Mouse (Mus musculus) c-Kit-negative CD71-positive TER-119-positive erythroid progenitor cells, embryonic 14.5 days (primary cell): ENCODE data around the gene Med1.
"Not testable (repeated sequence)": the region's sequence is repeated elsewhere in the genome, so short reads cannot be mapped to it uniquely, and the experiment has no call there.

Source experiments
- DNase-seq: peaks from one replicate; pipeline ENCODE4 v3.0.0-alpha.2; 2013; ENCODE audit warnings: low read depth, low spot score

Med1 gene

DNA sequence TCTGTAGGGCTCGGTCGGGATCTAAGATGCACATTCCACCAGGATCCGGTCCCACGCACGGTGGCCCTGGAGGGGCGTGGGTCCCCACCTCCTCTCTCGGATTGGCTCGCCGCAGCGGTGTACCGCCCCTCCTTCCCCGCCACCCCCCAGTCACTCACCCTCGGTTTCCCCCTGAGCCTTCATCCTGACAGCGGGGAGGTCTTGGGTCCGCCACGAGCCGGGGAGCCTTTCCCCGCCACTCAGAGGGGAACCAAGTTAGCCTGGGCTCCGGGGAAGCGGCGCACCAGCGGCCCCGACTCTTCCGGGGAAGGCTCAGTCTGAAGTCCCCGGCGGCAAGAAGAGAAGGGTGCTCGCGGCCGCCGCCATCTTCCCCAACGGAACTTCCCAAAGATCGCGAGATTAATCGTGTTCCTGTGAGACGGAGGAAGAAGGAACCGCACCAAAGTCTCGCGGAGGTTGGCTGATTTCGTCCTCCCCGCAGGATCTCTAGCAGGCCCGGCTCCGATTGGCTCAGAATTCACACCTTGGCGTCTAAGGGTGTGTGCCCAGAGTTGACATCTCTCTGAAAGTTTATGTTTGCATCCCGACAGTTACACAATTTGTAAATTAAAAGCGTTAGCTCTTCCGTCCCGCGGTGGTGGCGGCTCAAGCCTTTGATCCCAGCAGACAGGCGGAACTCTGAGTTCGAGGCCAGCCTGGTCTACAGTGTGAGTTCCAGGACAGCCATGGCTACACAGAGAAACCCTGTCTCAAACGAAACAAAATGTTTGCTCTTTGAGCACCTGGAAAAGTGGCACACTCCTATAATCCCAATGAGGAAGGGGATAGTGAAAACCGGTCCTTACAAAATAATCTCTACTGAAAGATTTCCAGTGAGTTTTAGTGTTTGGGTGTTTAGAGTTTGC is at the start of gene Med1:
Gene Med1, minus strand, starts transcription at position 393 of the 905 bp plus-strand sequence.
- peak; percentile 96 for DNase-seq

DNA sequence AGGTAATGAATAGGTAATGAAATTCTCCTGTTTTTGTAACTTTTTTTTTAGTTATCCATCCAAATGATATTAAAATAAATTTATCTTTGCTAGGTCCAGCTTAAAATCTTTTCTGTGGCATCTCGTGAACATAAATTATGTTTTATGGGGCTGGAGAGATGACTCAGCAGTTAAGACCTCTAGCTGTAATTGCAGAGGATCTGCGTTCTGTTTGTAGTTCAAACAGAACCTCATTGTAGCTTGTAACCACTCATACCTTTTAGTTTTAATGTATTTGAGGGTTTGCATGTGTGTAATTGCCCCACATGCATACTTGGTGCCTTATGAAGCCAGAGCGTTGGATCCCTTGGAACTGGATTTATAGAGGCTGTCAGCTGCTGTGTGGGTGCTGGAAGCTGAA is 45.9 kb upstream of the Med1 start:
- DNase-seq = no peak

DNA sequence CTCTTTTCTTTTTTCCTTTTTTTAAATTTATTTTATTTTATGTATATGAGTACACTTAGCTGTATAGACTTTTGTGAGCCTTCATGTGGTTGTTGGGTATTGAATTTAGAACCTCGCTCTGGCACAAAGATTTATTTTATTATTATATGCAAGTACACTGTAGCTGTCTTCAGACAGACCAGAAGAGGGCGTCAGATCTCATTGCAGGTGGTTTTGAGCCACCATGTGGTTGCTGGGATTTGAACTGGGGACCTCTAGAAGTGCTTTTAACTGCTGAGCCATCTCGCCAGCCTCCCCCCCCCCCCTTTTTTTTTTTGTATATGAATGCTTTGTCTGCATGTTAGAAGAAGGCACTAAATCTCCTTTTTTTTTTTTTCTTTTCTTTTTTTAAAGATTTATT is 45.3 kb upstream of the Med1 start:
- no peak for DNase-seq

DNA sequence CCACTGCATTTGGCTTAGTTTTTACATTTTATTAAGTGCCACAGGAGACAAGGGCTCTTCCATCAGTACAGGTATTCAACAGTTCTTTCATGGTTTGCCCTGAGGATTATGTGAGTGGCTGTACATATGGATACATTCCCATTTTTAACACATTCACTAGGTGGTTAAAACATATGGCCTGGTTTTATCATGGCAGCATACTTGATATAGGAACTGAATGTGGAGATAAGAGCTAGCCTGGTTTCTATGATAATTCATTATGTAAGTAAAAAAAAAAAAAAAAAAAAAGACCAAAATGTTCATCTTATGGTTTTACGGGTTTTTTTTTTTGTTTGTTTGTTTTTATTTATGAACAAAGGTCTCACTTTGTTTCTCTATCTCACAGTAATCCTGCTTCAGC is 33.3 kb upstream of the Med1 start:
- no peak for DNase-seq

DNA sequence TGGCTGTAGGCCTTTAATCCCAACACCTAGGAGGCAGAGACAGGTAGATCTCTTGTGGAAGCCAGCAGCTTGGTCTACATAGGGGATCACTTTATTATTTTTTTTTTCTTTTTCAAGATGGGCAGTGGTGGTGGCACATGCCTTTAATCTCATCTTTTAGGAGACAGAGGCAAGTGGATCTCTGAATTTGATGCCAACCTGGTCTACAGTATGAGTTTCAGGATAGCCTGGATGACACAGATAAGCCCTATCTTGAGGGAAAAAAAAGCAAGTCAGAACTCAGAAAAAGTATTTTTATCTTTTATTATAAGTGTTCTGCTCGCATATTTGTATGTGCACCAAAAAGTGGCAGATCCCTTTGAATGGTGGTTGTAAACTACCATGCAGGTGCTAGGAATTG is 20.2 kb upstream of the Med1 start:
- peak; percentile 29 for DNase-seq

DNA sequence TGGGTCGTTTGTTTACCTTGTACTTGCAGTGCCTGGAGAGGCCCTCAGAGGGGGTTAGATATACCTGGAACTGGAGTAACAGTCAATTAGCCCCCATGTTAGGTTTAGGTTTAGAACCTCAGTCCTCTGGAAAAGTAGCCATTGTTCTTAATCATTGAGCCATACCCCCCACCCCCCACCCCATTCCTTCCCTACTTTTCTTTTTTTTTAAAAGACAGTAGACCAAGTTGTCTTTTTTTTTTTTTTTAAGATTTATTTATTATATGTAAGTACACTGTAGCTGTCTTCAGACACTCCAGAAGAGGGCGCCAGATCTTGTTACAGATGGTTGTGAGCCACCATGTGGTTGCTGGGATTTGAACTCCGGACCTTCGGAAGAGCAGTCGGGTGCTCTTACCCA is 16.6 kb upstream of the Med1 start:
- not testable (repeated sequence) for DNase-seq

DNA sequence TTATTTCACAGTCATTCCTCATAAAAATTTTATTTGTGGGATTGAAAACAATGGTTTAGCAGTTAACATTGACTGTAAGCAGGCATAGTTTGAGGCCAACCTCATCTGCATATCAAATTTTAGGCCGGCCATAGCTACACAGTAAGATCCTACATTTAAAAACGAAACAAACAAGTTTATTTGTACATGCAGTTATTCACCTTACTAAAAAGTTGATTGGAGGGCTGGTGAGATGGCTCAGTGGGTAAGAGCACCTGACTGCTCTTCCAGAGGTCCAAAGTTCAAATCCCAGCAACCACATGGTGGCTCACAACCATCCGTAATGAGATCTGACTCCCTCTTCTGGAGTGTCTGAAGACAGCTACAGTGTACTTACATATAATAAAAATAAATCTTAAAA is 13.2 kb upstream of the Med1 start:
- DNase-seq = not testable (repeated sequence)

DNA sequence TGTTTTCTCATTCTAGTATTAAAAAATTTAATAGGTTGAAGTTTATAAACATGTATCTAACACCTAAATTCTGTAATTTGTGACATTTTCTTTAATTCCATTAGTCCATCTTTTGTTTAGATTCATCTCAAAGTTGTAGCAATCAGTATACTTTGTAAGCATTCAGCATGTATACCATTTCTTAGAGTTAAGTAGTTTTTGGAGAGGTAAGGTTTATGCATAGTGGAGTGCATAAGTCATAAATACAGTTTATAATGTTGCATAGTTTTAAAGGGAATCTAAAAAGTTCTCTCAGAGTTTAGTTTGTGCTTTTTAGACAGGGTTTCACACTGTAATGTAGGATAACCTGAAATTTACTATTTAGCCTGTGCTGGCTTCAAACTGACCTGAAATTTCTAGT is 12.4 kb upstream of the Med1 start:
- no peak for DNase-seq

DNA sequence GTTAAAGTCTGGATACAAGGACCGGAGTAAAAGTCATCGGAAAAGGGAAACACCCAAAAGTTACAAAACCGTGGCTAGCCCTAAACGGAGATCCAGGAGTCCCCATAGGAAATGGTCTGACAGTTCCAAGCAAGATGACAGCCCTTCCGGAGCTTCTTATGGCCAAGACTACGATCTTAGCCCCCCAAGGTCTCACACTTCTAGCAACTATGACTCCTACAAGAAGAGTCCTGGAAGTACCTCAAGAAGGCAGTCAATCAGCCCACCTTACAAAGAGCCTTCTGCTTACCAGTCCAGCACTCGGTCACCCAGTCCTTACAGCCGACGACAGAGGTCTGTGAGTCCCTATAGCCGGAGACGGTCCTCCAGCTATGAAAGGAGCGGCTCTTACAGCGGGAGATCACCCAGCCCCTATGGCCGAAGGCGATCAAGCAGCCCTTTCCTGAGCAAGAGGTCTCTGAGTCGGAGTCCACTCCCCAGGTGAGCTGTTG is 10.9 kb upstream of the Med1 start:
- peak; percentile 56 for DNase-seq

DNA sequence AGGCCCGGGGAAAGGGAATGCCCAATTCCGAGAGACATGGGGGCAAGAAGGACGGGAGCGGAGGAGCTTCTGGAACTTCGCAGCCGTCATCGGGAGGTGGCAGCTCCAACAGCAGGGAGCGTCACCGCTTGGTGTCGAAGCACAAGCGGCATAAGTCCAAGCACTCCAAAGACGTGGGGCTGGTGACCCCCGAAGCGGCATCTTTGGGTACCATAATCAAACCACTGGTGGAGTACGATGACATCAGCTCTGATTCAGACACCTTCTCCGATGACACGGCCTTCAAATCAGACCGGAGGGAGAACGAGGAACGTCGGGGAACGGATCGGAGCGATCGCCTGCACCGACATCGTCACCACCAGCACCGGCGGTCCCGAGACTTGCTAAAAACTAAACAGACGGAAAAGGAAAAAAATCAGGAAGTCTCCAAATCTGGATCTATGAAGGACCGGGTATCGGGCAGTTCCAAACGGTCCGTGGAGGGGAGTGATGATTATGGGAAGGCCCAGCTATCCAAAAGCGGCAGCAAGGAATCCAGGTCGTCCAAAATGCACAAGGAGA is 10.3 kb upstream of the Med1 start:
- DNase-seq = peak; percentile 52

DNA sequence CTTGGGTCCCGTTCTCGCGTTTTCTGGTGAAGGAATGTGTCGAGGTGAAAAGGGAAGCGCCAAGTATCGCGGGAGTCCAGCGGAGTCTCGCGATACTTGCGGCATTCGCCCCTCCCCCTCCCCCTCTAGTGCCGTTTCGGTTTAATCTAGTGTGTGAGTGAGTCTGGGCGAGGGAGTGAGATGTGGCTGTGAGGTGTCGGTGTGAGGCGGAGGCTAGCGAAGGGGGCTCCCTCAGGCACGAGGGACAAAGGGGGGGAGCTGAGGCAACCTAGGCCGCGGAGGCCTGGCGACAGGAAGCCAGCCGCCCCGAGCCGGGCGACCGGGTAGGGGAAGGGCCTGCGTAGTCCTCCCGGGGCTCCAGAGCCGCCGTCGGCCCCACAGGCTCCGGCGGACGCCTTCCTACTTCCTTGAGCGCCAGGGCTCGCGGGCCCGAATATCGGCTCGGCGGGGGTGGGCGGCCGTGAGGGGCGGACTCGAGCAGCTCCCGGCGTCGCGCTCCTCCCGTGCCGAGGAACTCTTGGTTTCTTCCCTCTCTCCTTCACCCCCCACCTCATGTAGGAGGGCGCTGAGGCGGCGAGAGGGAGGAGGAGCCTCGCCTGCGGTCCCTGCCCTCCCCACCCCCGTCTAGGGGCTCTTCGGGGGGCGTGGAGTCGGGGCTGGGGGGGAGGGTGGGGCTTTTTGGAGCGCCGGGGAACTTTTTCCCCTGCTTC is 9.7 kb upstream of the Med1 start, which contains the start of gene Cdk12:
Gene Cdk12, plus strand, starts transcription at position 419 of the 710 bp plus-strand sequence.
- peak; percentile 98 for DNase-seq

DNA sequence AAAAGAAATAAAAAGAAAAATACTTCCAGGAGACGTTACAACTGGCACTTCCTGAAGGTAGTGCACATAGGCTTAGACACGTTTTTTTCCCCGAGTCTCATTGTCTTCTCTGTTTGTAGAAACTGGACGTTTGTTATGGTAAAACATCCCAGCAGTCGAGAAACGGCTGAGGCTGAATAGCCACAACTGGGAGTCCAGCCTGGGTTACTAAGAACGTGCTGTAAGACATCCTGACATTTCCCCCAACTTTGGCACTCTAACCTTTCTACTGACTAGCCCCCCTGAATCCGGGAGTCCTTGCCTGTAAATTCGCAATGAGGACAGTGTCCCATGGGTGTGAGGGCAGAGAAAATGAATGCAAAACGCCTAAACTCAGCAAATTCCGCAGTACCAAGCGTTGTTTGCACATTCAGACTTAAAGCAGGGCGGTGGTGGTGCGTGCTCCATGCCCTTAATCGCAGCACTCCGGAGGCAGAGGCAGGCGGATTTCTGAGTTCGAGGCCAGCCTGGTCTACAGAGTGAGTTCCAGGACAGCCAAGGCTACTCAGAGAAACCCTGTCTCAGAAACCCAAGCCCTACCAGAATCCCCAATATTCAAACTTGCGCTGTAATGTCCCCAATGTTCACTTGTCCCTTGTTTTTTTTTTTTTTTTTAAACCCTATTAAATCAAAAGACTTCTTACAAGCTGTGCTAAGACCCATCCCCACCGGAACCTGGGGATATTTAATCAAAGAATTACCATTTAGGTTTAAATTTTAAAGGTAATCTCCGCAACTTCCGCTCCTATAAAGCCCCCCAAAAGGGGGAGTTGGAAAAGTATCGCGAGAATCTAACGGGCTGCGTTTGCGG is 8.9 kb upstream of the Med1 start:
- DNase-seq = peak; percentile 32

DNA sequence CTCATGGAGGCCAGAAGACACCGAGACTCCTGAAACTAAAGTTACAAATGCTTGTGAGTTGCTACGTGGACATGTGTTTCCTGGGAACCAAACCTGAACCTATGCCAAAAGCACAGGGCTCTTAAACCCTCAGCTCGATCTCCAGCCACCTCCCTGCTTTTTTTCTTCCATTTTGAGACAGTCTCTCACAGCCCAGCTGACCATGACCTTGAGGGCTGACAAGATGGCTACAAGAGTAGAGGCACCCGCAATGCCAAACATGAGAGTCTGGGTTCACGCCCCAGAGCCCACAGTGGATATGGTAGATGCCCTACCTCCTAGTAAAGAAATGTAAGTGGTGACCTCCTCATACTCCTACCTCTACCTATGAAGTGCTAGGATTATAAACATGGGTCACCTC is 2.3 kb downstream of the Med1 start:
- DNase-seq = no peak

DNA sequence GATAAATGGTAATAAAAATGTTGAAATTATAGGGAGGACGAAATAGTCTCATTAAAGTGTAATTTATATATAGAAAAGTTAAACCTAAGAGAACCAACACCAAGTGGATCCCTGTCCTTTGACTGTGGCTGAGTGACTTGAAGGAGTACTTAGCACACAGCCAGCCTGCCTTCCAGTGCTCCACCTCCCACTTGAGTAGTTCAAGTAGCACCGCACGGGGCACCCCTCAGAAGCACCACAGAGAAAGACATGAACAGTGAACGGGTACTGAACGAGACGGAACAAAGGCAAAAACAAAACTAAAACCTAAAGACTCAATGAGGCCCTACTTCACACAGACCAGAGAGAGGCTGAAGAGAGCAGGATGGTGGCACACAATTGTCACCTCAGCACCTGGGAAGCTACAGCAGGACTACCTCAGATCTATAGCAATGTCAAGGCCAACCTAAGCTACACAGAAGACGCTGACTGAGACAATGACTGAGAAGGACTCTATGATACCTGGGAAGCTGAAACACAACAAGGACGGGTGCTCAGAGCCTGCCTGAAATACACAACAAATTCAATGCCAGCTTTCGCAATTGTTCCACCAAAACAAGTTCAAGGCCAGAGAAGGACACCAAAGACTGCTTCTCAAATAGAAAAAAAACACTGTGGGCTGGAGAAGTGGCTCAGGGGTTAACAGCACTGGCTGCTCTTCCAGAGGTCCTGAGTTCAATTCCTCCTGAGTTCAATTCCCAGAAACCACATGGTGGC is 5.3 kb downstream of the Med1 start:
- no peak for DNase-seq

DNA sequence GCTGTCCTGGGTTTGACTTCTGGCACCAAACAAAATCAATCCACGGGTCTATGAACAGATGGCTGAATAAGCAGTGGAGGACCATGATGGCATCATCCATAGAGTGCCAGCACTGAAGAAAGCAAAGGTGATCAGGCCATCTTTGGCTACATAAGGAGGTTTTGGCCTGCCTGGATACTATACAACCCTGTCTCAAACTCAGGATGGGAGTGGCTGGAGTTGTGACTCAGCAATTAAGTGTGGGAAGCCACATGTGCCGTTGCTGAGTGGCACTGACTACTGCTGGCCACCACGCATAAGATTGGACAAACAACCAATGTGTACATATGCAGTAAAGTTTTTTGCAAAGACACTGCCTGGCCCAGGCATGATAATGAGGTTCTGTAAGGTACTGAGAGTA is 10.9 kb downstream of the Med1 start:
- DNase-seq = not testable (repeated sequence)

DNA sequence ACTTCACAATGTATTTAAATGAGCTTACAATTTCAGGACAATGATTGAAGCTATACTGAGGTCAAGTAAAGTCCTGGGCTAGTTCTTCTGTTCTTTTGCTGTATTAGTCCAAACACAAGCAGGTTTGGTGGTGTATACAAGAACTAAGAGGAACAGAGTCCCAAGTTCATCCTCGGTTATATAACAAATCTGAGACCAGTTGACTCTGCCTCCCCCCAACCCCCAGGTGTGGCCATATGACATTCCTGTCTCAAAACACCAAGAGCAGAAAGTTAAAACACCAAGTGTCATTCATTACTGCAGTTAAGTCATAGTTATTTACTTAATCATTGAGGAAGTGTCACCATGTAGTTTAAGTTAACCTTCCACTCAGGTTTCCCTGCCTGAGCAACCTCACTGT is 24.7 kb downstream of the Med1 start:
- no peak for DNase-seq

DNA sequence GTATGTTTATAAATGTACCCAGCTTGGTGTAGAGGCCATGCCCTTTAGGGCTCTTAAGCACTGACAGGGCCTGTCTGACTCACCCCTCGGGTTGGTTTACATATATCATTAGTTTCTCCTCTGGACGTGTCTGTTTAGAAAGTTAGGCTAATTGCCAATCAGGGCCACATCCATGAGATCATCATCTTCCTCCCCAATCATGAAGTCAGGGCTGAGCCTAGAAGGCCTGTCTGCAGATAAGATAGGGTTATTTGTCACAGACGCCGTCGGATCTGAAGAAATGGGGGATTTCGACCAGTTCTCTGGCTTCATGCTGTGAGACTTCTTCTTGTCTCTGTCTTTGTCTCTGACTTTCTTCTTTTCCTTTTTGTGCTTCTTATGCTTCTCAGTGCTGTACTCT is 38.0 kb downstream of the Med1 start:
- DNase-seq = no peak

DNA sequence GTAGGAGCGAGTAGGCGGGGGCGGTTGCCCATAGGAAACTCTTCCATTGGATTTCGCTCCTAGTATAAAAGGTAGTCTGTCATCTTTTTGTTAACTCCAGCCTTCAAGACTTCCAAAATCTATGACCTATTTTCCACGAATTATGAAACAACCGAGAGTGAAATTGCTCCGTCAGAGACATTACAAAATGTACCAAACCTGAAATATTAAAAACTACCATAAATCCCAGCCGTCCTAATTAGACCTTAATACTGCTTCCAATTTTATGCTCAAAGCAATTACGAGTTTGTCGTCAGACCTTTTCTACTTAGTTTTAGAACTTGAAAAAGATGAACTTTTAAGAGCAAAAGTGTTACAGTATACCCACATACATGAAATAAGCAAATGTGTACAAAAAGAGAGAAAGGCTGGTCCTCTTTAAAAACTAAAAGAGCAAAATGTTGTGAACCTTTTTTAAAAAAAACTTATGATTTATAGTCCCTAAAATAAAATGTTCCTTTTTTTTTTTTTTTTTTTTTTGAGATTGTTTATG is 42.4 kb downstream of the Med1 start:
- DNase-seq = no peak

DNA sequence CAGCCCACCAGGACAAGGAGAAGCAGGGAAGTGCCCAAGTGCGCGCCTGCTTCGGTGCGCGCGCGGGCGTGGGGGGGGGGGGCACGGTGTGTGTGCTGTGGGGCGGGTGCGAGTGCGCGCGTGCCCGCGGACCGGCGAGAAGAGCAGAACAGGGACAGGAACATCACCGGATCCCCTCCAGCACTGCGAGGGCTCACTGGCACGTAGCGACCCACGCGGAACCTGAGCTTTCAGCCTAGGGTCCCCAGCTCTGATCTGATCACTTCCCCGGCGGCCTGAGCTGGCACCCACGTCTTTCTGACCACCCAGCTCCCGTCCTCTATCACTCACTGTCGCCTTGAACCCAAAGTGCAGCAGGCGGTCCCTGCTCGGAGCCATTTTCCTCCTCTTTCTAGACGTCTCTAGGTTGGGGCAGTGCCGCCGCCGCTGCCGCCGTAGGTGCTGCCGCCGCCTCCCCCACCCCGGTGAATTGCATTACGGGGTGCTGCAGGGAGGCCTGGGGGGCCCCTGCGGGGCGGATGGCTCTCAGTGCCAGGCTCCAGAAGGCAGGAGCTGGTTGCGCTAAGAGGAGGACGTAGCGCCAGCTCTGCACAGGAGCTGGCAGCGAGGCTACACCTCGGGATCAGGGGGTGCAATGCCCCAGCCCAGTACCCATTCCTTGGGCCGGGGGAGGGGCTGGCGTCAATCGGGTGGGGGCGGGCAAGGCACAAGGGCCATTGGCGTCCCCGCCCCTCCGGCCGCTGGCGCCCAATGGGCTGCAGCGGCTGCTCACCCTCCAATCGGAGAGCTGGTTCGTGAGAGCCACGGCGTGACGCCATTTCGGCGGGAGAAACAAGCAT is 43.1 kb downstream of the Med1 start, which contains the start of gene Fbxl20:
Gene Fbxl20, minus strand, starts transcription at position 618 of the 839 bp plus-strand sequence.
- peak; percentile 85 for DNase-seq
